Mouse (Mus musculus): ENCODE measurements around the gene Tspan18.

- no peak for TF ChIP-seq CTCF (conservative IDR thresholded peaks at IDR 0.05; ENCODE audit: low read length)
- no peak for TF ChIP-seq POU5F1 (IDR thresholded peaks at IDR 0.05; ENCODE audit: borderline replicate concordance, low read length)
Measured at GRCm38 (mm10) chr2:93312458-93312857, 21.8 kb downstream of the Tspan18 start.
